Mouse (Mus musculus) ovary, adult 2 months (tissue): ENCODE results near the gene Elk1. TPM values are rescaled to one million over a fixed set of nuclear protein-coding genes. Genes with fewer than 3 reads are reported as not detected.

Experiments
- polyA plus RNA-seq: library from polyadenylated mRNA; depleted of rRNA; stranded (reverse); fragments of >200 nt; gene quantifications from 2 replicates; pipeline ENCODE4 v1.2.3, GENCODE M21; 2012; rRNA removed

The Elk1 gene
- 28.1 and 28.9 TPM in 2 replicates for polyA plus RNA-seq

GRCm38 (mm10) chrX:20950191-20950880 is at the start of gene Elk1:
Gene Elk1, minus strand, starts transcription at chrX:20950608.

GRCm38 (mm10) chrX:20961477-20962378 is 11.3 kb upstream of the Elk1 start, which contains the start of gene Uxt:
Gene Uxt, minus strand, starts transcription at chrX:20962017.

GRCm38 (mm10) chrX:20931364-20931763 is 19.0 kb downstream of the Elk1 start, which contains the start of gene Cfp:
Gene Cfp, minus strand, starts transcription at chrX:20931555.

GRCm38 (mm10) chrX:20920844-20921364 is 29.5 kb downstream of the Elk1 start, which contains the start of gene Syn1:
Gene Syn1, minus strand, starts transcription at chrX:20921004.

Other genes with a start within 250 kb of the Elk1 start
- gene Usp11, start 246.7 kb downstream of the Elk1 start, polyA plus RNA-seq = 32.1 and 42.6 TPM in 2 replicates
- 170 and 211 TPM in 2 replicates for gene Araf, start 152.8 kb downstream of the Elk1 start, polyA plus RNA-seq
- gene Timp1, start 80.4 kb downstream of the Elk1 start, polyA plus RNA-seq = 329 and 381 TPM in 2 replicates
- gene Syn1, start 29.6 kb downstream of the Elk1 start, polyA plus RNA-seq = 1.3 and 1.9 TPM in 2 replicates
- 33.8 and 36.4 TPM in 2 replicates for gene Cfp, start 19.1 kb downstream of the Elk1 start, polyA plus RNA-seq
- gene Uxt, start 11.4 kb upstream of the Elk1 start, polyA plus RNA-seq = 8.6 and 12.4 TPM in 2 replicates
- gene Zfp182, start 111.7 kb upstream of the Elk1 start, polyA plus RNA-seq = 0.49 and 0.91 TPM in 2 replicates
- not detected in 2 replicates for gene Spaca5, start 117.8 kb upstream of the Elk1 start, polyA plus RNA-seq
- gene Zfp300, start 138.9 kb upstream of the Elk1 start, polyA plus RNA-seq = 0.12 and 0.16 TPM in 2 replicates
- not detected in 2 replicates for gene Ssxa1, start 165.2 kb upstream of the Elk1 start, polyA plus RNA-seq
- not detected in 2 replicates for gene Gm21876, start 225.0 kb upstream of the Elk1 start, polyA plus RNA-seq